Mouse (Mus musculus) midbrain, postnatal 0 days (tissue): ENCODE data around the gene Def8. TPM values are rescaled to one million over a fixed set of nuclear protein-coding genes. Genes with fewer than 3 reads are reported as not detected.

Experiments used
- ATAC-seq: fragments of 200-750 bp; cut with Nextera tagmentation; 2 replicates; pipeline ENCODE4 v1.8.0; 2017; ENCODE audit warnings: moderate number of reproducible peaks, mild to moderate bottlenecking, moderate TSS enrichment, moderate library complexity; ENCODE audit not compliant: low FRiP score
- DNase-seq: peaks from one replicate; pipeline ENCODE4 v3.0.0-alpha.2; 2015; ENCODE audit warnings: low spot score
- H3K27ac ChIP-seq: fragments of 300-500 bp; sonication (generic); 2 replicates; pipeline ENCODE4 v1.5.1; 2014; ENCODE audit warnings: low read depth, mild to moderate bottlenecking, low read length, mixed read lengths
- H3K27me3 ChIP-seq: fragments of 300-500 bp; sonication (generic); 2 replicates; pipeline ENCODE4 v1.6.1; 2014; ENCODE audit warnings: low read length, control low read depth, mixed read lengths; ENCODE audit not compliant: insufficient read depth
- H3K36me3 ChIP-seq: fragments of 300-500 bp; sonication (generic); 2 replicates; pipeline ENCODE4 v1.6.1; 2014; ENCODE audit warnings: low read length, control low read depth, mixed read lengths; ENCODE audit not compliant: insufficient read depth
- H3K4me1 ChIP-seq: fragments of 300-500 bp; sonication (generic); 2 replicates; pipeline ENCODE4 v1.6.1; 2014; ENCODE audit warnings: mild to moderate bottlenecking, control low read depth, antibody characterized with exemption, low read length, mixed read lengths; ENCODE audit not compliant: insufficient read depth
- H3K4me2 ChIP-seq: fragments of 300-500 bp; sonication (generic); 2 replicates; pipeline ENCODE4 v1.6.1; 2014; ENCODE audit warnings: low read depth, mild to moderate bottlenecking, low read length, mixed read lengths; ENCODE audit not compliant: poor library complexity, severe bottlenecking
- H3K4me3 ChIP-seq: fragments of 300-500 bp; sonication (generic); 2 replicates; pipeline ENCODE4 v1.5.1; 2014; ENCODE audit warnings: low read depth, mild to moderate bottlenecking, low read length, moderate library complexity
- H3K9ac ChIP-seq: fragments of 300-500 bp; sonication (generic); replicated peaks from 2 replicates; pipeline ENCODE4 v1.6.1; 2014; ENCODE audit warnings: mild to moderate bottlenecking, low read length, moderate library complexity, mixed read lengths; ENCODE audit not compliant: poor library complexity, severe bottlenecking
- H3K9me3 ChIP-seq: fragments of 300-500 bp; sonication (generic); 2 replicates; pipeline ENCODE4 v1.6.1; 2016; ENCODE audit warnings: low read length, control low read depth
- CTCF ChIP-seq: IDR thresholded peaks from 2 replicates; pipeline ENCODE4 v1.5.1; 2016; ENCODE audit warnings: antibody characterized with exemption, mild to moderate bottlenecking
- whole genome bisulfite sequencing: fragments of 180-500 bp; shearing (Covaris S2); extraction: QIAGEN DNeasy Blood & Tissue Kit; methylation state at CpG from one replicate; pipeline ENCODE4 v1.1.7; 2014; 5-methylcytosine and 5-hydroxymethylcytosine counted together
- polyA plus RNA-seq: library from polyadenylated mRNA; unstranded; fragments of >200 nt; fragmentation: Nextera tagmentation; extraction: Ambion mirVana; gene quantifications from 2 replicates; pipeline ENCODE4 v1.2.1, GENCODE M21; 2015
- total RNA-seq: library from RNA; depleted of rRNA; stranded (reverse); fragments of >200 nt; gene quantifications from 2 replicates; pipeline ENCODE4 v1.2.3, GENCODE M21; 2014

Gene Def8
- total and polyA plus RNA-seq, 2 experiments from 2014 or later, result 36.4 to 47.6 TPM

GRCm38 (mm10) chr8:123402730-123403326, 20.5 kb upstream of the Def8 start:
- WGBS, result 97% methylated on average over 9 of the region's 9 CpGs
- TF ChIP-seq CTCF, result no peak
- Histone ChIP-seq H3K4me1 (no peaks in the 10 kb centered on the region; the same call in 1 of the 2 replicates), H3K9me3 (no peaks in the 10 kb centered on the region), H3K27me3 (no peaks in the 10 kb centered on the region), H3K27ac (no peak overlapping the region), H3K4me2 (no peak overlapping the region), H3K9ac (no peak overlapping the region), H3K4me3 (no peak overlapping the region), H3K36me3 (peaks cover 51% of the 10 kb centered on the region)
- DNase-seq, result no peak
- ATAC-seq, result no peak

GRCm38 (mm10) chr8:123404521-123404920, 18.8 kb upstream of the Def8 start:
- Histone ChIP-seq H3K9me3 (no peaks in the 10 kb centered on the region), H3K27me3 (no peaks in the 10 kb centered on the region), H3K4me1 (peaks cover 9% of the 10 kb centered on the region), H3K9ac (no peak overlapping the region), H3K4me2 (no peak overlapping the region), H3K27ac (no peak overlapping the region), H3K4me3 (no peak overlapping the region), H3K36me3 (peaks cover 34% of the 10 kb centered on the region)
- DNase-seq (no peak), ATAC-seq (no peak)
- TF ChIP-seq CTCF, result no peak
- 26% methylated on average over 8 of the region's 8 CpGs for WGBS

- no peaks in the 10 kb centered on the region for H3K9me3 ChIP-seq
- H3K27ac ChIP-seq, result no peak within 1 kb of the TSS
- 0% methylated on average over 4 of the region's 4 CpGs for WGBS
- no peak within 1 kb of the TSS for H3K9ac ChIP-seq
- H3K4me2 ChIP-seq, result peak within 1 kb of the TSS; percentile 12; the same call in 1 of the 2 replicates
- ATAC-seq (0 out of 2 replicates have a peak, but pooled peaks have one; percentile 1), DNase-seq (peak; percentile 75)
- no peaks in the 10 kb centered on the region for H3K27me3 ChIP-seq
- TF ChIP-seq CTCF, result peak; percentile 87
- peaks cover 13% of the 10 kb centered on the region for H3K36me3 ChIP-seq
- no peak within 1 kb of the TSS for H3K4me3 ChIP-seq
- peaks cover 14% of the 10 kb centered on the region for H3K4me1 ChIP-seq
Observed at GRCm38 (mm10) chr8:123406786-123407185, 16.5 kb upstream of the Def8 start, which contains the start of gene Mc1r. Mc1r (plus strand) TSS chr8:123407107.

GRCm38 (mm10) chr8:123407612-123408011, 15.7 kb upstream of the Def8 start:
- Histone ChIP-seq H3K27ac (no peak overlapping the region), H3K4me1 (peaks cover 14% of the 10 kb centered on the region), H3K9me3 (no peaks in the 10 kb centered on the region), H3K4me2 (no peak overlapping the region), H3K36me3 (peaks cover 6% of the 10 kb centered on the region; the same call in 1 of the 2 replicates), H3K9ac (no peak overlapping the region), H3K4me3 (no peak overlapping the region), H3K27me3 (no peaks in the 10 kb centered on the region)
- ATAC-seq, result no peak
- 94% methylated on average over 13 of the region's 13 CpGs for WGBS
- TF ChIP-seq CTCF, result no peak
- DNase-seq, result no peak

DNA sequence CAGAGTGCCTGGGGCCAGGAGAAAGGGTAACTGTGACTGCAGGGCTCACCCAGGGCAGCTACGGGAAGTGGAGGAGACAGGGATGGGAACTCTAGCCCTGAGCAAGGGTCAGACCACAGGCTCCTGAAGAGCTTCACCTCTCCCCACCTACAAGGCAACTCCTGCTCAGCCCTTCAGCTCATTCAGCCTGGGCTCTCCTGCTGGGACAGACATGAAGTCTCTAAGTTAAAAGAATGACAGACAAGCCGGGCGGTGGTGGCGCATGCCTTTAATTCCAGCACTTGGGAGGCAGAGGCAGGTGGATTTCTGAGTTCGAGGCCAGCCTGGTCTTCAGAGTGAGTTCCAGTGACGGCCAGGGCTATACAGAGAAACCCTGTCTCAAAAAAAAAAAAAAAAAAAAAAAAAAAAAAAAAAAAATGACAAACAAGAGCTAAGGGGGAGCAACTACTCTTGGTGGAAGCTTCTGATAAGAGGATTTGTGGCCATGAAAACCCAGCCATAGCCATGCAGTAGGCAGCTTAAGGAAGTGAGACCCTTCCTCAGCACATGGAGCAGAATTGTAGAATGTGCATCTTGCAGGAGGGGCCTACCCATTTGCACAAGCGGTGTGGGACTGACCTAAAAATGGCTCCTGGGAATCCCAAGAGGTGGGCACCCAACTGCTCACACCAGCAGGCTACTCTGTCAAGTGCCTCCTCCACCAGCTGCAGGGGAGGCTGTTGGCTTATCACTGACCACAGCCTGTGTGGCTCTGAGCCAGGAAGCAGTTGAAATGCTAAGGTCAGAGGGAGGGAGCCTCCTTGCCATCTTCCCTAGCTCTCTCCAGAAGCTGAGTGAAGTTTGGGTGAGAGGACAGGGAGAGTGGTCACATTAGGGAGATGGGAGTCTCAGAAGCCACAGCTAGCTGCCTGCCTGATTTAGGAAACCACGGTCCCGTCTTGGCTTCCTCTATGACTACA, 14.5 kb upstream of the Def8 start:
- H3K4me3 ChIP-seq, result 0 out of 2 replicates have a peak overlapping the region, but pooled peaks have one; percentile 47
- peak overlapping the region; percentile 98; the same call in 1 of the 2 replicates for H3K27ac ChIP-seq
- H3K4me2 ChIP-seq, result peak overlapping the region; percentile 89
- WGBS, result 75% methylated on average over 9 of the region's 9 CpGs
- ATAC-seq (no peak), DNase-seq (no peak)
- peak overlapping the region; percentile 77; the same call in 1 of the 2 replicates for H3K9ac ChIP-seq
- no peaks in the 10 kb centered on the region for H3K27me3 ChIP-seq
- TF ChIP-seq CTCF, result no peak
- H3K4me1 ChIP-seq, result peaks cover 14% of the 10 kb centered on the region
- no peaks in the 10 kb centered on the region for H3K36me3 ChIP-seq
- H3K9me3 ChIP-seq, result no peaks in the 10 kb centered on the region
